Mouse (Mus musculus): ENCODE results near the gene Zfp933. TPM values are rescaled to one million over a fixed set of nuclear protein-coding genes. Genes with fewer than 3 reads are reported as not detected.
"Not testable (repeated sequence)": the region's sequence is repeated elsewhere in the genome, so short reads cannot be mapped to it uniquely, and the experiment has no call there.

The Zfp933 gene
- polyA plus RNA-seq, 1 experiment from 2014 or later = 5.4 TPM

GRCm38 (mm10) chr4:147878537-147878936, 30.4 kb upstream of the Zfp933 start:
- H3K36me3 ChIP-seq = peaks cover 97% of the 10 kb centered on the region
- no peaks in the 10 kb centered on the region for H3K4me1 ChIP-seq
- DNase-seq (ENCODE audit: low spot score) = no peak
- H3K9me3 ChIP-seq (replicated peaks) = no peaks in the 10 kb centered on the region
- 96% methylated on average over 9 of the region's 9 CpGs for WGBS
- no peaks in the 10 kb centered on the region for H3K27me3 ChIP-seq (ENCODE audit: low read depth, poor library complexity, severe bottlenecking)
- no peak overlapping the region for H3K27ac ChIP-seq
- no peak overlapping the region for H3K4me3 ChIP-seq

GRCm38 (mm10) chr4:147875852-147876575, 27.8 kb upstream of the Zfp933 start:
- no peaks in the 10 kb centered on the region for H3K27me3 ChIP-seq (ENCODE audit: low read depth, poor library complexity, severe bottlenecking)
- H3K4me1 ChIP-seq = no peaks in the 10 kb centered on the region
- no peaks in the 10 kb centered on the region for H3K9me3 ChIP-seq (replicated peaks)
- DNase-seq (ENCODE audit: low spot score) = no peak
- H3K36me3 ChIP-seq = peaks cover 97% of the 10 kb centered on the region
- WGBS = 91% methylated on average over 4 of the region's 4 CpGs
- no peak overlapping the region for H3K27ac ChIP-seq
- H3K4me3 ChIP-seq = no peak overlapping the region

GRCm38 (mm10) chr4:147869238-147869637, 21.1 kb upstream of the Zfp933 start:
- Histone ChIP-seq H3K9me3 (replicated peaks) (no peaks in the 10 kb centered on the region), H3K27me3 (ENCODE audit: low read depth, poor library complexity, severe bottlenecking) (no peaks in the 10 kb centered on the region), H3K36me3 (peaks cover 67% of the 10 kb centered on the region), H3K4me3 (peak overlapping the region; percentile 96), H3K27ac (peak overlapping the region; percentile 89), H3K4me1 (peaks cover 23% of the 10 kb centered on the region)
- peak; percentile 37 for DNase-seq (ENCODE audit: low spot score)
- WGBS = 23% methylated on average over 5 of the region's 5 CpGs

- H3K27me3 ChIP-seq (ENCODE audit: low read depth, poor library complexity, severe bottlenecking) = no peaks in the 10 kb centered on the region
- peaks cover 66% of the 10 kb centered on the region for H3K36me3 ChIP-seq
- peak within 1 kb of the TSS; percentile 89 for H3K27ac ChIP-seq
- DNase-seq (ENCODE audit: low spot score) = peak; percentile 92
- H3K4me3 ChIP-seq = peak within 1 kb of the TSS; percentile 96
- 0% methylated on average over 30 of the region's 30 CpGs for WGBS
- no peaks in the 10 kb centered on the region for H3K9me3 ChIP-seq (replicated peaks)
- H3K4me1 ChIP-seq = peaks cover 23% of the 10 kb centered on the region
Observed at GRCm38 (mm10) chr4:147868450-147869031, 20.4 kb upstream of the Zfp933 start, which contains the start of the genes Miip and Fv1. Miip (minus strand) TSS chr4:147868816. Fv1 (plus strand) TSS chr4:147868979.

GRCm38 (mm10) chr4:147867563-147868449, 19.6 kb upstream of the Zfp933 start:
- 8% methylated on average over 22 of the region's 22 CpGs for WGBS
- H3K27me3 ChIP-seq (ENCODE audit: low read depth, poor library complexity, severe bottlenecking) = no peaks in the 10 kb centered on the region
- H3K4me3 ChIP-seq = peak overlapping the region; percentile 96
- peaks cover 23% of the 10 kb centered on the region for H3K4me1 ChIP-seq
- no peaks in the 10 kb centered on the region for H3K9me3 ChIP-seq (replicated peaks)
- peak overlapping the region; percentile 89 for H3K27ac ChIP-seq
- H3K36me3 ChIP-seq = peaks cover 66% of the 10 kb centered on the region
- DNase-seq (ENCODE audit: low spot score) = no peak

- Histone ChIP-seq H3K36me3 (peaks cover 66% of the 10 kb centered on the region), H3K4me1 (peaks cover 23% of the 10 kb centered on the region)
- not testable (repeated sequence) for DNase-seq (ENCODE audit: low spot score); H3K27me3 ChIP-seq (ENCODE audit: low read depth, poor library complexity, severe bottlenecking); H3K4me3 ChIP-seq; H3K9me3 ChIP-seq (replicated peaks); H3K27ac ChIP-seq
- WGBS = 43% methylated on average over 3 of the region's 3 CpGs
Observed at GRCm38 (mm10) chr4:147866793-147867192, 18.6 kb upstream of the Zfp933 start.

- Histone ChIP-seq H3K36me3 (peaks cover 66% of the 10 kb centered on the region), H3K27ac (no peak overlapping the region), H3K4me3 (no peak overlapping the region), H3K9me3 (replicated peaks) (no peaks in the 10 kb centered on the region), H3K27me3 (ENCODE audit: low read depth, poor library complexity, severe bottlenecking) (no peaks in the 10 kb centered on the region), H3K4me1 (peaks cover 23% of the 10 kb centered on the region)
- WGBS = 91% methylated on average over 9 of the region's 9 CpGs
- DNase-seq (ENCODE audit: low spot score) = no peak
Observed at GRCm38 (mm10) chr4:147866056-147866455, 17.9 kb upstream of the Zfp933 start.

GRCm38 (mm10) chr4:147865651-147866050, 17.5 kb upstream of the Zfp933 start:
- Histone ChIP-seq H3K27ac (no peak overlapping the region), H3K27me3 (ENCODE audit: low read depth, poor library complexity, severe bottlenecking) (no peaks in the 10 kb centered on the region), H3K4me3 (no peak overlapping the region), H3K36me3 (peaks cover 66% of the 10 kb centered on the region), H3K4me1 (peaks cover 23% of the 10 kb centered on the region), H3K9me3 (replicated peaks) (no peaks in the 10 kb centered on the region)
- no peak for DNase-seq (ENCODE audit: low spot score)
- WGBS = 100% methylated on average over 6 of the region's 6 CpGs

GRCm38 (mm10) chr4:147862051-147862450, 13.9 kb upstream of the Zfp933 start:
- H3K4me3 ChIP-seq = no peak overlapping the region
- no peaks in the 10 kb centered on the region for H3K9me3 ChIP-seq (replicated peaks)
- H3K27ac ChIP-seq = no peak overlapping the region
- no peaks in the 10 kb centered on the region for H3K27me3 ChIP-seq (ENCODE audit: low read depth, poor library complexity, severe bottlenecking)
- WGBS = 90% methylated on average over 3 of the region's 3 CpGs
- peaks cover 63% of the 10 kb centered on the region for H3K36me3 ChIP-seq
- DNase-seq (ENCODE audit: low spot score) = no peak
- 0 out of 2 replicates have a peak, but pooled peaks cover under 1% of the 10 kb centered on the region for H3K4me1 ChIP-seq

GRCm38 (mm10) chr4:147850776-147851175, 2.6 kb upstream of the Zfp933 start:
- H3K9me3 ChIP-seq (replicated peaks) = no peaks in the 10 kb centered on the region
- WGBS = 87% methylated on average over 2 of the region's 2 CpGs
- H3K4me3 ChIP-seq = no peak overlapping the region
- no peaks in the 10 kb centered on the region for H3K27me3 ChIP-seq (ENCODE audit: low read depth, poor library complexity, severe bottlenecking)
- H3K36me3 ChIP-seq = 0 out of 2 replicates have a peak, but pooled peaks cover 2% of the 10 kb centered on the region
- no peak for DNase-seq (ENCODE audit: low spot score)
- H3K27ac ChIP-seq = no peak overlapping the region
- H3K4me1 ChIP-seq = peaks cover 14% of the 10 kb centered on the region

GRCm38 (mm10) chr4:147848584-147848991, 422 bp upstream of the Zfp933 start:
- Histone ChIP-seq H3K27ac (peak overlapping the region; percentile 85), H3K4me1 (peaks cover 14% of the 10 kb centered on the region), H3K9me3 (replicated peaks) (no peaks in the 10 kb centered on the region), H3K4me3 (peak overlapping the region; percentile 71), H3K36me3 (peaks cover 10% of the 10 kb centered on the region), H3K27me3 (ENCODE audit: low read depth, poor library complexity, severe bottlenecking) (no peaks in the 10 kb centered on the region)
- 14% methylated on average over 4 of the region's 4 CpGs for WGBS
- no peak for DNase-seq (ENCODE audit: low spot score)

- no peaks in the 10 kb centered on the region for H3K27me3 ChIP-seq (ENCODE audit: low read depth, poor library complexity, severe bottlenecking)
- H3K4me3 ChIP-seq = no peak overlapping the region
- no peak overlapping the region for H3K27ac ChIP-seq
- WGBS = 94% methylated on average over 3 of the region's 3 CpGs
- peaks cover 6% of the 10 kb centered on the region for H3K4me1 ChIP-seq
- DNase-seq (ENCODE audit: low spot score) = no peak
- H3K9me3 ChIP-seq (replicated peaks) = peaks cover 5% of the 10 kb centered on the region; the same call in 1 of the 2 replicates
- peaks cover 45% of the 10 kb centered on the region for H3K36me3 ChIP-seq
Observed at GRCm38 (mm10) chr4:147842871-147843270, 5.3 kb downstream of the Zfp933 start.

All from limb, embryonic 10.5 days (tissue).